Mouse (Mus musculus) myocyte (in vitro differentiated cells): Measurements from ENCODE around the gene Ccdc73. TPM values are rescaled to one million over a fixed set of nuclear protein-coding genes. Genes with fewer than 3 reads are reported as not detected.

Experiments used
- H3K27me3 ChIP-seq: one replicate; pipeline ENCODE4 v1.6.1; 2011; ENCODE audit not compliant: control insufficient read depth, insufficient read depth, insufficient read length
- H3K36me3 ChIP-seq: one replicate; pipeline ENCODE4 v1.6.1; 2011; ENCODE audit not compliant: control insufficient read depth, insufficient read depth
- H3K4me2 ChIP-seq: one replicate; pipeline ENCODE4 v1.6.1; 2011; ENCODE audit warnings: low read depth, control low read depth
- H3K4me3 ChIP-seq: one replicate; pipeline ENCODE4 v1.5.1; 2011; ENCODE audit warnings: mild to moderate bottlenecking, control low read depth, moderate library complexity
- H3K79me2 ChIP-seq: one replicate; pipeline ENCODE4 v1.6.1; 2011; ENCODE audit not compliant: control insufficient read depth, insufficient read depth
- H3ac ChIP-seq: one replicate; pipeline ENCODE4 v1.6.1; 2011; ENCODE audit not compliant: control insufficient read depth, insufficient read length
- CEBPB ChIP-seq: IDR thresholded peaks from 2 replicates; pipeline ENCODE4 v1.6.1; 2011; ENCODE audit warnings: mild to moderate bottlenecking, moderate library complexity; ENCODE audit not compliant: poor library complexity, insufficient read depth, severe bottlenecking
- E2F4 ChIP-seq: IDR thresholded peaks from one replicate; pipeline ENCODE4 v1.6.1; 2011; ENCODE audit warnings: mild to moderate bottlenecking, control low read depth, moderate library complexity; ENCODE audit not compliant: insufficient read depth
- MAX ChIP-seq: IDR thresholded peaks from one replicate; pipeline ENCODE4 v1.6.1; 2011; ENCODE audit warnings: low read depth, mild to moderate bottlenecking, control low read depth
- MYOD1 ChIP-seq, 3 experiments: IDR thresholded peaks; one replicate each; pipeline ENCODE4 v1.6.1; 2011; ENCODE audit warnings: control low read depth in 2 of 3, low read depth in 2 of 3, mild to moderate bottlenecking in 2 of 3, moderate library complexity in 1 of 3; ENCODE audit not compliant: insufficient read length in 2 of 3, control insufficient read depth in 1 of 3
- MYOG ChIP-seq, 3 experiments: IDR thresholded peaks; one replicate each; pipeline ENCODE4 v1.6.1; 2011; ENCODE audit warnings: control low read depth in 2 of 3, low read depth in 2 of 3, mild to moderate bottlenecking in 2 of 3; ENCODE audit not compliant: insufficient read length in 2 of 3, control insufficient read depth in 1 of 3, insufficient read depth in 1 of 3
- POLR2A ChIP-seq: IDR thresholded peaks from one replicate; pipeline ENCODE4 v1.6.1; 2011; ENCODE audit warnings: low read depth, mild to moderate bottlenecking, control low read depth, moderate library complexity; ENCODE audit not compliant: insufficient read length
- POLR2AphosphoS2 ChIP-seq: IDR thresholded peaks from one replicate; pipeline ENCODE4 v1.6.1; 2011; ENCODE audit warnings: low read depth, control low read depth; ENCODE audit not compliant: insufficient read length
- REST ChIP-seq: IDR thresholded peaks from one replicate; pipeline ENCODE4 v1.6.1; 2011; ENCODE audit warnings: mild to moderate bottlenecking, control low read depth, moderate library complexity; ENCODE audit not compliant: insufficient read depth, insufficient read length
- SRF ChIP-seq: IDR thresholded peaks from one replicate; pipeline ENCODE4 v1.6.1; 2011; ENCODE audit warnings: low read depth; ENCODE audit not compliant: control insufficient read depth, insufficient read length
- TCF12 ChIP-seq: IDR thresholded peaks from one replicate; pipeline ENCODE4 v1.6.1; 2011; ENCODE audit warnings: mild to moderate bottlenecking, control low read depth; ENCODE audit not compliant: poor library complexity, insufficient read depth, severe bottlenecking
- TCF3 ChIP-seq: IDR thresholded peaks from one replicate; pipeline ENCODE4 v1.6.1; 2011; ENCODE audit warnings: low read depth, control low read depth; ENCODE audit not compliant: insufficient read length
- USF1 ChIP-seq: IDR thresholded peaks from one replicate; pipeline ENCODE4 v1.6.1; 2011; ENCODE audit warnings: low read depth, mild to moderate bottlenecking, control low read depth, moderate library complexity
- polyA plus RNA-seq: library from polyadenylated mRNA; unstranded; fragments of >200 nt; fragmentation: generic; extraction: Trizol; gene quantifications from one replicate; pipeline ENCODE4 v1.2.1, GENCODE M21; 2012; ENCODE audit warnings: missing spikeins

Gene Ccdc73
- polyA plus RNA-seq, 1 experiment = 0.18 TPM

DNA sequence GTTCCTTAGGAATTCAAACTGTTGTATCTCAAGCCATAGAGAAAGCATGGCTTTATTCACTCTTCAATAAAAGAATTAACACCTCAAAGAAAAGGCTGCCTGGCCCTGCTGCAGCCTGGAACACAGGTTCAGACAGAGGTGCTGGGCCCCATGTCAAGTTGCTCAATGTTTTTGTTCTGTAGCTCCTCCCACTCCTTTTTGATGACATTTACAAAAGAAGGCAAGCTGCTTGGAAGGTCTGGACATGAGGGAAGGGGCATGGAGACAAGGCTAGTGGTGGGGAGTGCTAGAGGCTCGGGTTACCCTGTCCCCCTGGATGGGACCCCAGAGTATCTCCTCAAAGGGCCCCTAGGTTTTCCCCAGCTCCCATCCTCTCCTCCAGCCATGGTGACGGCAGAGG is 114.1 kb downstream of the Ccdc73 start:
- H3K27me3 ChIP-seq = no peaks in the 10 kb centered on the region
- no peak for TF ChIP-seq TCF12
- TF ChIP-seq POLR2A = no peak
- no peak for TF ChIP-seq MYOG (IDR thresholded peaks at IDR 0.05; ENCODE audit: control insufficient read depth in 1 of 3, insufficient read depth in 1 of 3, insufficient read length in 2 of 3, low read depth in 2 of 3)
- no peak for TF ChIP-seq MYOD1 (IDR thresholded peaks at IDR 0.05; ENCODE audit: control insufficient read depth in 1 of 3, insufficient read length in 2 of 3, low read depth in 2 of 3)
- no peak for TF ChIP-seq MAX
- TF ChIP-seq CEBPB = no peak
- no peak for TF ChIP-seq TCF3
- TF ChIP-seq REST = no peak
- TF ChIP-seq SRF = no peak
- TF ChIP-seq POLR2AphosphoS2 = no peak
- no peak for TF ChIP-seq USF1
- no peak for TF ChIP-seq E2F4
- no peak overlapping the region for H3K4me3 ChIP-seq
- H3K79me2 ChIP-seq = no peaks in the 10 kb centered on the region
- H3ac ChIP-seq = no peak overlapping the region
- H3K4me2 ChIP-seq = no peak overlapping the region
- H3K36me3 ChIP-seq = no peaks in the 10 kb centered on the region

DNA sequence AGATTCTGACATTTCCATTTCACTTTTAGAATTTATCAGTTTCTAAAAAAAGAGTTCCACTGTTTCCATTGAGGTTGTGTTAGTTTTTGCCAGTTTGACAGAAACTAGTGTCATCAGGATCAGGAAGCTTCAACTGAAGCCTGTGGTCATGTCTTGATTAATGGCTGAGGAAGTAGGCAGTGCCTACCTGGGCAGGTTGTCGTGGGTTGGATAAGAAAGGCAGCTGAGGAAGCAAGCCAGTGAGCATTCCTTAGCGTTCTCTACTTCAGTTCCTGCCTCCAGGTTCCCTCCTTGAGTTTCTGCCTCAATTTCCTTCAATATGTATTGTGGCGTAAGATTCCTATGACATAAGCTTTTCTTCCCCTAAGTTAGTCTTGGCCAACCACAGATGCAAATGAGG is 118.2 kb downstream of the Ccdc73 start:
- no peak for TF ChIP-seq CEBPB
- peak; percentile 22 for TF ChIP-seq POLR2AphosphoS2
- H3K36me3 ChIP-seq = no peaks in the 10 kb centered on the region

DNA sequence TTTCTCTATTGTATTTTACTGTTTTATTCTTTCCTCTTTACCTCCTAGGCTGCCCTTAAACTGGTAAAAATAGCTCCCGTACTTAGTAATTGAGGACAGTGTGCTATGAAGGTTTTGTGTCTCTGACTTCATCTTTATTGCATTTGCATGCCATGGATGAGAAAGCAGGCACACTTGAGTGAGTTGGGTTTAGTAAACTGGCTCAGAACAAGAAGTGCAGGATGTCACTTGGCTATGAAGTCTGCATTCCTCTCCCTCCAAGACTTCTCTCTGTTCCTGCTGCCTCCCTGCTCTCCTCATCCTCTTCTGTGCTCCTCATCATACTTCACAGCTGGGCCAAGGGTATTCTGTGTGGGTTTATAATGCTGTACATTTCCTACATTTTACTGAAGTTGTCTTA is 121.4 kb downstream of the Ccdc73 start:
- Histone ChIP-seq H3K36me3 (peaks cover 7% of the 10 kb centered on the region), H3K27me3 (no peaks in the 10 kb centered on the region), H3K4me3 (no peak overlapping the region), H3ac (no peak overlapping the region), H3K4me2 (no peak overlapping the region), H3K79me2 (no peaks in the 10 kb centered on the region)
- TF ChIP-seq MYOG (IDR thresholded peaks at IDR 0.05; ENCODE audit: control insufficient read depth in 1 of 3, insufficient read depth in 1 of 3, insufficient read length in 2 of 3, low read depth in 2 of 3) (no peak), TCF3 (no peak), POLR2A (no peak), POLR2AphosphoS2 (no peak), MYOD1 (IDR thresholded peaks at IDR 0.05; ENCODE audit: control insufficient read depth in 1 of 3, insufficient read length in 2 of 3, low read depth in 2 of 3) (no peak), TCF12 (no peak), REST (no peak), MAX (no peak), CEBPB (no peak), USF1 (no peak), SRF (no peak), E2F4 (no peak)

More for the DNA sequence above, 118.2 kb downstream of the Ccdc73 start:
- Histone ChIP-seq H3K27me3 (no peaks in the 10 kb centered on the region), H3K4me2 (no peak overlapping the region), H3ac (no peak overlapping the region), H3K4me3 (no peak overlapping the region), H3K79me2 (no peaks in the 10 kb centered on the region)

DNA sequence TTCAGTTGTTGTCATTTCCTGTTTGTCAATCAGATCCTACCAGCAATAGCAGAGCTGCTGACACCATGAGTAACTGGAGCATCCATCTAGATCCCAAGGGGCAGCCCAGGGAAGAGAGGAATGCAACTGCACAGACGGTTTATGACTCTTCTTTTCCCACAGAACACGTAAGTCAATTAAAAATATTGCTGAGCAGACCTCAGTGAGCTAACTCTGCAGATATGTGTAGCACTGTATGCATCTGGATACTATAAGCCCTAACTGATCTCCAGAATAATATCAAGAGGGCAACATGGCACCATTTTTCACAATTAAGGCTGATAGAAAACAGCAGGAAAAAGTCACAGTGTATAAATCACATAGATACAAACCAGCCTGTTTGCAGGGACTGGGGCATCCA is 126.8 kb downstream of the Ccdc73 start:
- Histone ChIP-seq H3K36me3 (peaks cover 26% of the 10 kb centered on the region), H3K4me2 (no peak overlapping the region), H3K27me3 (no peaks in the 10 kb centered on the region), H3ac (no peak overlapping the region), H3K4me3 (no peak overlapping the region), H3K79me2 (no peaks in the 10 kb centered on the region)
- no peak for TF ChIP-seq MYOD1 (IDR thresholded peaks at IDR 0.05; ENCODE audit: control insufficient read depth in 1 of 3, insufficient read length in 2 of 3, low read depth in 2 of 3)
- TF ChIP-seq MAX = no peak
- TF ChIP-seq POLR2AphosphoS2 = no peak
- no peak for TF ChIP-seq POLR2A
- TF ChIP-seq TCF12 = no peak
- no peak for TF ChIP-seq E2F4
- no peak for TF ChIP-seq REST
- no peak for TF ChIP-seq MYOG (IDR thresholded peaks at IDR 0.05; ENCODE audit: control insufficient read depth in 1 of 3, insufficient read depth in 1 of 3, insufficient read length in 2 of 3, low read depth in 2 of 3)
- TF ChIP-seq CEBPB = no peak
- no peak for TF ChIP-seq USF1
- TF ChIP-seq TCF3 = no peak
- TF ChIP-seq SRF = no peak

DNA sequence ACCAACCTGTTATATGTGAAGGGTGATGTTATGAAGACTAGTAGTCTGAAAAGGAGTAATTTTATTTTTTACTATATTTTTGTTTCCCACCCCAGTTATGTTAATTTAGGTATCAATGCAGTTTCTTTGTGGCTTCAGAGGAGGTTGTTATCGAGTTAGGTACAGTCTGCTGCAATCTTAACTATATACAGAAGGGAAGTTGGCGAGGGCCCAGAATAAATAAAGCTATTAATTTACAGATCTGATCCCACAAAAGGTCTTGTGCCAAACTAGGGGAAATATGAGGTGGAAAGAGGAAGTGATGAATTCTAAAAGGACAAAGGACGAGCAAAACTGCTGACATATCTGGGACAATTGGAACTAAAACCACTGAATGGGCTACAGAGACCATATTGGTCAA is 128.6 kb downstream of the Ccdc73 start:
- H3K4me2 ChIP-seq = no peak overlapping the region
- H3K79me2 ChIP-seq = no peaks in the 10 kb centered on the region
- TF ChIP-seq TCF12 (no peak), POLR2A (no peak), USF1 (no peak), MAX (no peak), MYOD1 (IDR thresholded peaks at IDR 0.05; ENCODE audit: control insufficient read depth in 1 of 3, insufficient read length in 2 of 3, low read depth in 2 of 3) (no peak), POLR2AphosphoS2 (no peak), E2F4 (no peak), SRF (no peak), REST (no peak), CEBPB (no peak), MYOG (IDR thresholded peaks at IDR 0.05; ENCODE audit: control insufficient read depth in 1 of 3, insufficient read depth in 1 of 3, insufficient read length in 2 of 3, low read depth in 2 of 3) (no peak), TCF3 (no peak)
- no peak overlapping the region for H3ac ChIP-seq
- peaks cover 40% of the 10 kb centered on the region for H3K36me3 ChIP-seq
- no peaks in the 10 kb centered on the region for H3K27me3 ChIP-seq
- H3K4me3 ChIP-seq = no peak overlapping the region
